Mouse (Mus musculus) limb, embryonic 15.5 days (tissue): ENCODE results near the gene Gigyf2. TPM values are rescaled to one million over a fixed set of nuclear protein-coding genes. Genes with fewer than 3 reads are reported as not detected.

ENCODE experiments used
- polyA plus RNA-seq: library from polyadenylated mRNA; unstranded; fragments of >200 nt; fragmentation: Nextera tagmentation; extraction: Ambion mirVana; gene quantifications from 2 replicates; pipeline ENCODE4 v1.2.1, GENCODE M21; 2015

The Gigyf2 gene
- polyA plus RNA-seq, 1 experiment from 2014 or later = 57.5 TPM

Other genes with a start within 250 kb of the Gigyf2 start
- gene Alppl2, start 237.1 kb upstream of the Gigyf2 start, polyA plus RNA-seq = not detected in 2 replicates
- gene Alpi, start 225.4 kb upstream of the Gigyf2 start, polyA plus RNA-seq = 0.10 TPM in 1 of 2 replicates, not detected in the other
- gene Akp3, start 202.0 kb upstream of the Gigyf2 start, polyA plus RNA-seq = not detected in 2 replicates
- 0.55 and 1.8 TPM in 2 replicates for gene Ecel1, start 170.5 kb upstream of the Gigyf2 start, polyA plus RNA-seq
- gene Prss56, start 143.7 kb upstream of the Gigyf2 start, polyA plus RNA-seq = 0.12 and 0.19 TPM in 2 replicates
- gene Chrnd, start 136.4 kb upstream of the Gigyf2 start, polyA plus RNA-seq = 5.0 and 14.4 TPM in 2 replicates
- 14.3 and 38.1 TPM in 2 replicates for gene Chrng, start 122.3 kb upstream of the Gigyf2 start, polyA plus RNA-seq
- gene Eif4e2, start 113.1 kb upstream of the Gigyf2 start, polyA plus RNA-seq = 176 and 179 TPM in 2 replicates
- gene Efhd1, start 62.6 kb upstream of the Gigyf2 start, polyA plus RNA-seq = 3.0 and 3.4 TPM in 2 replicates
- gene Kcnj13, start 67.7 kb downstream of the Gigyf2 start, polyA plus RNA-seq = 0.89 and 1.2 TPM in 2 replicates
- 46.8 and 84.6 TPM in 2 replicates for gene Snorc, start 143.3 kb downstream of the Gigyf2 start, polyA plus RNA-seq
- not detected in 2 replicates for gene Neu2, start 182.9 kb downstream of the Gigyf2 start, polyA plus RNA-seq
- 2.4 and 3.0 TPM in 2 replicates for gene Ngef, start 246.9 kb downstream of the Gigyf2 start, polyA plus RNA-seq